In genomic region chr11:70660571-70660970, GRCm38 (mm10) we compare ENCODE assay signal across 18 mouse cellular contexts.
"Had no signal": no experiment of that assay in that cellular context is flagged by ENCODE, and none has a peak within 500 bp of the region (broad histone marks: within the 10 kb centered on the region; RNA-seq: fewer than 3 reads in every experiment).

No protein-coding gene starts in this region.

- H3K27me3 ChIP-seq: neural tube, embryonic 12.5 days; neural tube, embryonic 15.5 days; stomach, embryonic 15.5 days had no signal

- H3K27ac ChIP-seq: kidney, postnatal 0 days; layer of hippocampus, adult 2 months; liver, embryonic 14.5 days; macrophage; midbrain, embryonic 13.5 days; neural tube, embryonic 12.5 days; neural tube, embryonic 15.5 days; stomach, embryonic 15.5 days had no signal

- H3K9ac ChIP-seq: liver, embryonic 14.5 days; liver, postnatal 0 days; lung, embryonic 14.5 days; midbrain, embryonic 13.5 days; neural tube, embryonic 12.5 days; neural tube, embryonic 15.5 days; stomach, embryonic 15.5 days had no signal

- H3K9me3 ChIP-seq: midbrain, embryonic 13.5 days; neural tube, embryonic 12.5 days; neural tube, embryonic 15.5 days; stomach, embryonic 15.5 days had no signal

- ATAC-seq: liver, postnatal 0 days; lung, postnatal 0 days; midbrain, embryonic 13.5 days had no signal

- H3K4me2 ChIP-seq: liver, embryonic 11.5 days; lung, embryonic 14.5 days; midbrain, embryonic 13.5 days; neural tube, embryonic 12.5 days; neural tube, embryonic 15.5 days; stomach, embryonic 15.5 days had no signal

- DNase-seq: kidney, postnatal 25 days; layer of hippocampus, adult 9-11 months; liver, postnatal 0 days; lung, embryonic 14.5 days; right cerebral cortex, adult 18-20 months; right cerebral cortex, postnatal 25 days; spleen, adult 18-20 months; thymus, postnatal 25 days had no signal

- H3K4me3 ChIP-seq: layer of hippocampus, adult 2 months; midbrain, embryonic 13.5 days; neural tube, embryonic 12.5 days; neural tube, embryonic 15.5 days; stomach, embryonic 15.5 days had no signal
